Mouse (Mus musculus) kidney, embryonic 15.5 days (tissue): ENCODE data around the gene Gm42715. TPM values are rescaled to one million over a fixed set of nuclear protein-coding genes. Genes with fewer than 3 reads are reported as not detected.
"Not testable (repeated sequence)": the region's sequence is repeated elsewhere in the genome, so short reads cannot be mapped to it uniquely, and the experiment has no call there.

Source experiments
- ATAC-seq: fragments of 200-750 bp; cut with Nextera tagmentation; replicated peaks from 2 replicates; pipeline ENCODE4 v1.8.0; 2017; ENCODE audit warnings: moderate TSS enrichment; ENCODE audit not compliant: low FRiP score
- H3K27ac ChIP-seq: fragments of 300-500 bp; sonication (generic); 2 replicates; pipeline ENCODE4 v1.5.1; 2015; ENCODE audit warnings: mild to moderate bottlenecking, inconsistent platforms
- H3K27me3 ChIP-seq: fragments of 300-500 bp; sonication (generic); 2 replicates; pipeline ENCODE4 v1.6.1; 2015; ENCODE audit warnings: inconsistent platforms
- H3K36me3 ChIP-seq: fragments of 300-500 bp; sonication (generic); 2 replicates; pipeline ENCODE4 v1.6.1; 2015; ENCODE audit warnings: inconsistent platforms
- H3K4me1 ChIP-seq: fragments of 300-500 bp; sonication (generic); 2 replicates; pipeline ENCODE4 v1.6.1; 2015; ENCODE audit warnings: inconsistent platforms
- H3K4me2 ChIP-seq: fragments of 300-500 bp; sonication (generic); 2 replicates; pipeline ENCODE4 v1.6.1; 2015; ENCODE audit warnings: moderate library complexity, mild to moderate bottlenecking, inconsistent platforms
- H3K4me3 ChIP-seq: fragments of 300-500 bp; sonication (generic); replicated peaks from 2 replicates; pipeline ENCODE4 v1.5.1; 2015; ENCODE audit warnings: mild to moderate bottlenecking, inconsistent platforms
- H3K9ac ChIP-seq: fragments of 300-500 bp; sonication (generic); 2 replicates; pipeline ENCODE4 v1.6.1; 2015; ENCODE audit warnings: mild to moderate bottlenecking, inconsistent platforms
- H3K9me3 ChIP-seq: fragments of 300-500 bp; sonication (generic); replicated peaks from 2 replicates; pipeline ENCODE4 v1.6.1; 2016; ENCODE audit warnings: inconsistent platforms
- WGBS: fragments of 180-500 bp; shearing (Covaris S2); methylation state at CpG from one replicate; pipeline ENCODE4 v1.1.7; 2015; ENCODE audit warnings: mixed read lengths; 5-methylcytosine and 5-hydroxymethylcytosine counted together
- polyA plus RNA-seq: library from polyadenylated mRNA; unstranded; fragments of >200 nt; fragmentation: Nextera tagmentation; extraction: Ambion mirVana; gene quantifications from 2 replicates; pipeline ENCODE4 v1.2.1, GENCODE M21; 2015

Gene Gm42715
- polyA plus RNA-seq, 1 experiment from 2014 or later = 19.4 TPM

DNA sequence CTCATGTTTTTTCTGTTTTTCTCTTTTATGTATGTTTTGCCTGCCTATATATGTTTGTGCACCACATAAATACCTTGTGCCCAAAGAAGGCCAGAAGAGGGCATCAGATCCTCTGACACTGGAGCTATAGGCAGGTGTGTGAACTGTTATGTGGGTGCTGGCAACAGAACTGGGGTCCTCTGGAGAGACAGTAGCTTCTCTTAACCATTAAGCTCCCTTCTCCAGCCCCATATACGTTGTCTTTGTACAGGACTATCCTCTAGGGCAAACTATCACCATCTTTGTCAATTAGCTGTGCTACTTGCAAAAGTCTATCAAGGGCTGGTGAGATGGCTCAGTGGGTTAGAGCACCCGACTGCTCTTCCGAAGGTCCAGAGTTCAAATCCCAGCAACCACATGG is 11.1 kb upstream of the Gm42715 start:
- 92% methylated on average over 3 of the region's 3 CpGs for WGBS
- Histone ChIP-seq H3K4me2 (no peak overlapping the region), H3K27ac (no peak overlapping the region), H3K4me1 (peaks cover 13% of the 10 kb centered on the region), H3K36me3 (no peaks in the 10 kb centered on the region), H3K9ac (no peak overlapping the region), H3K9me3 (no peaks in the 10 kb centered on the region), H3K27me3 (no peaks in the 10 kb centered on the region), H3K4me3 (no peak overlapping the region)
- ATAC-seq = no peak

DNA sequence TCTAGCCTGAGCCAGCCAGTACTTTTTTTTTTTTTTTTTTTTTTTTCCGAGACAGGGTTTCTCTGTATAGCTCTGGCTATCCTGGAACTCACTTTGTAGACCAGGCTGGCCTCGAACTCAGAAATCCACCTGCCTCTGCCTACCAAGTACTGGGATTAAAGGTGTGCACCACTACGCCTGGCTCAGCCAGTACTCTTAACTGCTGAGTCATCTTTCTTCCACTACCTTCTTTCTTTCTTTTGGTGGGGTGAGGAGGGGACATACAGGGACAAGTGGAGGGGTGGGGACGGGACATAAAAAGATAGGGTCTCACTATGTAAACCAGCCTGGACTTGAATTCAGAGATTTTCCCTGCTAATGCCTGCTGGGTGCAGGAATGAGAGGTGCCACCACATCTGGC is 9.6 kb upstream of the Gm42715 start:
- not testable (repeated sequence) for H3K9ac ChIP-seq, ATAC-seq, H3K9me3 ChIP-seq, H3K27me3 ChIP-seq, H3K4me2 ChIP-seq, H3K4me3 ChIP-seq, H3K27ac ChIP-seq
- peaks cover 12% of the 10 kb centered on the region for H3K36me3 ChIP-seq
- H3K4me1 ChIP-seq = peaks cover 22% of the 10 kb centered on the region
- 79% methylated on average over 4 of the region's 4 CpGs for WGBS

GRCm38 (mm10) chr7:127511241-127511640 is 8.1 kb upstream of the Gm42715 start:
- peak overlapping the region; percentile 85; the same call in 1 of the 2 replicates for H3K9ac ChIP-seq
- H3K9me3 ChIP-seq = no peaks in the 10 kb centered on the region
- H3K4me1 ChIP-seq = peaks cover 22% of the 10 kb centered on the region
- H3K36me3 ChIP-seq = peaks cover 26% of the 10 kb centered on the region
- H3K27ac ChIP-seq = peak overlapping the region; percentile 99
- 27% methylated on average over 8 of the region's 8 CpGs for WGBS
- peak overlapping the region; percentile 56 for H3K4me2 ChIP-seq
- ATAC-seq = no peak
- H3K4me3 ChIP-seq = peak overlapping the region; percentile 87
- no peaks in the 10 kb centered on the region for H3K27me3 ChIP-seq

DNA sequence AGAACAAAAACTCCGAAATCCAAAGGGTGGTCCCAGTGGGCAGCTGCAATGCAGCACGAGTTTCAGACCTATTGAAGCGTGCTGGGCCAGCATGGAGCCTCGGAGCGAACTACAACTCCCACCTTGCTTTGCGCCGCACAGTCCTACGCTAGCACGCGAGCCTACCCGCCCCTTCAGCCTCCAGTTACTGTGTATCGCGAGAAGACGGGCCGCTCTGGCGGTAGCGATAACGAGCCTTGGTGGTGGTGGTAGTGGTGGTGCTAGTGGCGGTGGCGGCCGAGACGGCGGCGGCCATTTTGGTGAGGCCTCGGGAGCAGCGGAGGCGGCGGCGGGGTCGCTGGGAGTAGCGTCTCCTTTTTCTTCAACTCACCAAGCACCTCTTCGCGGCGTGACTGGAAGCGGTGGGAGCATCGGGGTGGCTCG is 7.6 kb upstream of the Gm42715 start, which contains the start of gene Srcap:
TSS of gene Srcap (plus strand) at position 176 of the 423 bp plus-strand sequence.
- H3K27me3 ChIP-seq = no peaks in the 10 kb centered on the region
- peaks cover 22% of the 10 kb centered on the region for H3K4me1 ChIP-seq
- no peaks in the 10 kb centered on the region for H3K9me3 ChIP-seq
- H3K27ac ChIP-seq = peak within 1 kb of the TSS; percentile 99
- peak within 1 kb of the TSS; percentile 87 for H3K4me3 ChIP-seq
- peak within 1 kb of the TSS; percentile 56 for H3K4me2 ChIP-seq
- H3K9ac ChIP-seq = peak within 1 kb of the TSS; percentile 85
- ATAC-seq = peak; percentile 98
- WGBS = under 1% methylated on average over 37 of the region's 37 CpGs
- H3K36me3 ChIP-seq = peaks cover 31% of the 10 kb centered on the region

DNA sequence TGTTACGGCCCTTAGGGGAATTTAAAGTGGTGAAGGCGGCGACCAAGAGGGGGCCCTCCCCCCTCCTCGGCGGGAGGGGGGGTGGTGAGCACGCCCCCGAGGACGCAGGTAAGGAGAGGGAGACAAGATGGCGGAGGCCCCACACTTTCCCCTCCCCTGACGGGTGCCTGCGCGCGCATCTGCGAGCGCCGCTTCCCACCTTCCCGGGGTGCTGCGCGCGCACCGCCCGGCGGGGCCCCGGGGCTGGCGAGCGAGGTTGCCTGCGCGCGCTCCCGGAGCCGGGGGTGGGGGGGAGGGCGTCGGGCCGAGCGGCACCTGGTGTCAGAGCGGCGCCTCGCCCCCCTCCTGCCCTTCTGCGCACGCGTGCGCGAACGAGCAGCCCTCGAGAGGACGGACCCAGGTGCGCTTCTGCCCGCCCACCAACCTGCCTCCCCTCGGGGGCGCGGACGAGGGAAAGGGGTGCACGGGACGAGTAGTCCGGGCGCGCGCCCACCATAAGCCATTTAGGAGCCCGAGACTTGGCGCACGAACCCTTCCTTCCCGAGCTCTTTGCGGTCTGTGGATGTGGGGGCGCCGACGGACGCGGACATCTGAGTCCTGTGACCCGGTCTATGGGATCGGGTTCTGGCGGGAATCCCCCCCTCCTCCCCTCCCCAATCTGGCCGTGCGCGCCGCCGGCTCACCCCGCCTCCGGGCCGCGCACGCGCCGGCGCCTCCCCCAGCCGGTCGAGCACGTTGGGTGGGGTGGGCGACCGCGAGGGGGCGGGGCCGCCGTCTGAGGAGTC is 7.0 kb upstream of the Gm42715 start:
- Histone ChIP-seq H3K27me3 (no peaks in the 10 kb centered on the region), H3K4me2 (peak overlapping the region; percentile 56), H3K36me3 (peaks cover 37% of the 10 kb centered on the region), H3K9me3 (no peaks in the 10 kb centered on the region), H3K9ac (peak overlapping the region; percentile 85), H3K4me3 (peak overlapping the region; percentile 87), H3K4me1 (peaks cover 22% of the 10 kb centered on the region), H3K27ac (peak overlapping the region; percentile 99)
- peak; percentile 87 for ATAC-seq
- 1% methylated on average over 45 of the region's 93 CpGs for WGBS

DNA sequence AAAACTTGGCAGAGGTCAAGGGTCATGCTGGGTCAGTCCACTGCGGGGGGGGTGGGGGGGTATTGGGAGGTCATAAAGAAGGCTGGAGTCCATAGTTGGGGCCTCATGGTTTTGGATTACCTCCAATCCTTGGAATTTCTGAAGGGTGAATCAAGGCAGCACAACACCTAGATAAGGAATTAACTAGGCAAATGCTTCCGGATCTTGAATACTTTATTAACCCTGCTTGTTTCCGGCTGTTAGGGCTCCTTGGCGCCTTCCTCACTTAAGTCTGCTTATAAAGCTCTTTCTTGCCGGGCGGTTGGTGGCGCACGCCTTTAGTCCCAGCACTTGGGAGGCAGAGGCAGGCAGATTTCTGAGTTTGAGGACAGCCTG is 6.4 kb upstream of the Gm42715 start:
- H3K4me2 ChIP-seq = peak overlapping the region; percentile 56
- peaks cover 43% of the 10 kb centered on the region for H3K36me3 ChIP-seq
- no peak for ATAC-seq
- peaks cover 22% of the 10 kb centered on the region for H3K4me1 ChIP-seq
- H3K4me3 ChIP-seq = peak overlapping the region; percentile 87
- H3K9me3 ChIP-seq = no peaks in the 10 kb centered on the region
- H3K27ac ChIP-seq = peak overlapping the region; percentile 99
- H3K9ac ChIP-seq = 0 out of 2 replicates have a peak overlapping the region, but pooled peaks have one; percentile 85
- WGBS = 21% methylated on average over 8 of the region's 8 CpGs
- no peaks in the 10 kb centered on the region for H3K27me3 ChIP-seq

DNA sequence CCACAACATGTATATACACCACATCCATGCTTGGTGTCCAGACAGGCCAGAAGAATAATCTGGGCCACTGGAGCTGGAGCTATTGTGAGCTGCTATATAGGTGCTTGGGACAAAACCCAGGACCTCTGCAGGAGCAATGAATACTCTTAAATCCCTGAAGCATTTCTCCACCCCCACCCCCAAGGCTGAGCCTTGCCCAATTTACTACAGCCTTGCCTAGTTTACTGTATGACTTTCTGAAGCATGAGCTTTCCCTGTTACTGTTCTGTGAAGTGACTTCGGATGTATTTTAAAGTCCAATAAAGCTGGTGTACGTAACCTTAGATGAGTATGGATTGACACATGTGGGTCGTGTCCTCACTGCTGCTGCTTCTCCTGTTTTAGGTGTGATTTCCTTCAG is 5.6 kb upstream of the Gm42715 start:
- peak overlapping the region; percentile 99 for H3K27ac ChIP-seq
- 64% methylated on average over 3 of the region's 3 CpGs for WGBS
- no peak for ATAC-seq

DNA sequence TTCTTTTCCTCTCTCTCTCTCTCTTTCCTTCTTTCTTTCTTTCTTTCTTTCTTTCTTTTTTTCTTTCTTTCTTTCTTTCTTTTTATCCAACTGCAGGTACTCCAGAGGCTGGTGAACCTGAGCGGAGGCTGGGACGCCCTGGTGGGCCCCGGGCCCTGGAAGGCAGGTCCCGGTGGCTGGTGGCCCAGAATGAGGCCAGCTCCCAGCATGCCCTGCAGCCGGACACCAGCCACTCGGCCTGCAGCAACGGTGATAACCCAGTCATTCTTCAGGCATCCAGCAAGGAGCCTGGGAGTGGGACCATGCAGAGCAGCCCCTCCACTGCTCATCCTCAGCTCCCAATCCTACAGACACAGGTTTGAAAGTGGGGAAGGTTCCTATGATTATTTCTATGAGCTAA is 3.5 kb upstream of the Gm42715 start:
- H3K4me3 ChIP-seq = no peak overlapping the region
- no peak overlapping the region for H3K27ac ChIP-seq
- H3K9ac ChIP-seq = no peak overlapping the region
- no peak for ATAC-seq
- H3K9me3 ChIP-seq = no peaks in the 10 kb centered on the region
- peaks cover 68% of the 10 kb centered on the region for H3K36me3 ChIP-seq
- WGBS = 88% methylated on average over 7 of the region's 7 CpGs
- no peak overlapping the region for H3K4me2 ChIP-seq
- no peaks in the 10 kb centered on the region for H3K27me3 ChIP-seq
- H3K4me1 ChIP-seq = peaks cover 17% of the 10 kb centered on the region

More for the DNA sequence above, 5.6 kb upstream of the Gm42715 start:
- peaks cover 49% of the 10 kb centered on the region for H3K36me3 ChIP-seq
- peak overlapping the region; percentile 56 for H3K4me2 ChIP-seq
- 0 out of 2 replicates have a peak overlapping the region, but pooled peaks have one; percentile 8 for H3K9ac ChIP-seq
- no peaks in the 10 kb centered on the region for H3K27me3 ChIP-seq
- peaks cover 22% of the 10 kb centered on the region for H3K4me1 ChIP-seq
- no peaks in the 10 kb centered on the region for H3K9me3 ChIP-seq
- H3K4me3 ChIP-seq = peak overlapping the region; percentile 87

GRCm38 (mm10) chr7:127516344-127516743 is 3.0 kb upstream of the Gm42715 start:
- no peak for ATAC-seq
- WGBS = 95% methylated on average over 6 of the region's 7 CpGs
- no peak overlapping the region for H3K9ac ChIP-seq
- H3K4me2 ChIP-seq = no peak overlapping the region
- no peak overlapping the region for H3K4me3 ChIP-seq
- peaks cover 73% of the 10 kb centered on the region for H3K36me3 ChIP-seq
- peaks cover 12% of the 10 kb centered on the region for H3K4me1 ChIP-seq
- H3K27ac ChIP-seq = no peak overlapping the region
- H3K9me3 ChIP-seq = no peaks in the 10 kb centered on the region
- no peaks in the 10 kb centered on the region for H3K27me3 ChIP-seq

GRCm38 (mm10) chr7:127541671-127542070 is 22.3 kb downstream of the Gm42715 start:
- Histone ChIP-seq H3K4me1 (no peaks in the 10 kb centered on the region), H3K4me3 (no peak overlapping the region), H3K27me3 (no peaks in the 10 kb centered on the region), H3K27ac (no peak overlapping the region), H3K9ac (no peak overlapping the region), H3K36me3 (peaks cover 97% of the 10 kb centered on the region), H3K4me2 (no peak overlapping the region), H3K9me3 (no peaks in the 10 kb centered on the region)
- 94% methylated on average over 3 of the region's 3 CpGs for WGBS
- no peak for ATAC-seq

GRCm38 (mm10) chr7:127549116-127549835 is 29.9 kb downstream of the Gm42715 start:
- no peaks in the 10 kb centered on the region for H3K4me1 ChIP-seq
- H3K9ac ChIP-seq = no peak overlapping the region
- no peaks in the 10 kb centered on the region for H3K27me3 ChIP-seq
- no peak overlapping the region for H3K4me3 ChIP-seq
- H3K27ac ChIP-seq = no peak overlapping the region
- H3K9me3 ChIP-seq = no peaks in the 10 kb centered on the region
- no peak for ATAC-seq
- peaks cover 87% of the 10 kb centered on the region for H3K36me3 ChIP-seq
- H3K4me2 ChIP-seq = no peak overlapping the region
- 87% methylated on average over 15 of the region's 15 CpGs for WGBS

DNA sequence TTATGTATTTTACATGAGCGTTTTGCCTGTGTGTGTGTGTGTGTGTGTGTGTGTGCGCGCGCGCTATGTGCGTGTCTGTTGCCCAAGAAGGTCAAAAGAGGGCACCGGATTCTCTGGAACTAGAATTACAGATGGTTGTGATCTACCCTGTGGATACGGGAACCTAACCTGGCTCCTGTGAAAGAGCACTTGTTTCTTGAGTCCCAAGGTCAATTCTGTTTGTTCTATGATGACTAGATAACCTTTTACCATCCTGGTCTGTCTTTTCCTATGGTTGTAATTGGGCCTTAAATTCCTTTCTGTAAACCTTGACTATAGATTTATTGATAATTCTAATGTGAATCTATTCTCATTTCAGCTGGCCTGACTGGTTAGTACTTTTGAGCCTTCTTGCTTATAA is 32.2 kb downstream of the Gm42715 start:
- WGBS = 94% methylated on average over 8 of the region's 8 CpGs
- H3K4me2 ChIP-seq = no peak overlapping the region
- H3K27ac ChIP-seq = no peak overlapping the region
- H3K4me1 ChIP-seq = no peaks in the 10 kb centered on the region
- H3K36me3 ChIP-seq = peaks cover 87% of the 10 kb centered on the region
- H3K4me3 ChIP-seq = no peak overlapping the region
- no peaks in the 10 kb centered on the region for H3K9me3 ChIP-seq
- no peak for ATAC-seq
- H3K27me3 ChIP-seq = no peaks in the 10 kb centered on the region
- H3K9ac ChIP-seq = no peak overlapping the region
